In genomic region chr10:59085604-59086003, GRCm38 (mm10) we compare ENCODE assay signal across 33 mouse cellular contexts.
"Had no signal": no experiment of that assay in that cellular context is flagged by ENCODE, and none has a peak within 500 bp of the region (broad histone marks: within the 10 kb centered on the region; RNA-seq: fewer than 3 reads in every experiment).

No protein-coding gene starts in this region.

- H3K4me1 ChIP-seq: intestine, embryonic 15.5 days had no signal

- H3K4me3 ChIP-seq: heart, embryonic 13.5 days; heart, embryonic 15.5 days; hindbrain, embryonic 10.5 days; hindbrain, embryonic 12.5 days; hindbrain, embryonic 13.5 days; hindbrain, embryonic 15.5 days; intestine, embryonic 15.5 days; kidney, embryonic 15.5 days; layer of hippocampus, adult 2 months; left cerebral cortex, adult 2 months had no signal

- H3K9ac ChIP-seq: heart, embryonic 13.5 days; heart, embryonic 15.5 days; hindbrain, embryonic 12.5 days; hindbrain, embryonic 13.5 days; hindbrain, embryonic 14.5 days; hindbrain, embryonic 15.5 days; intestine, embryonic 15.5 days; kidney, embryonic 15.5 days had no signal

- ATAC-seq: hindbrain, embryonic 16.5 days; hindbrain, postnatal 0 days; inflammation-experienced regulatory T-cells, adult 6 months; intestine, embryonic 15.5 days; intestine, embryonic 16.5 days; intestine, postnatal 0 days had no signal

- DNase-seq: heart, postnatal 10 days; heart, postnatal 14 days; heart, postnatal 36 days; heart, postnatal 4 days; kidney, adult 11 months; kidney, adult 18-20 months; kidney, adult 2 months; kidney, adult 8-10 months; kidney, adult 9 months; kidney, postnatal 10 days; kidney, postnatal 14 days; kidney, postnatal 25 days; kidney, postnatal 36 days; kidney, postnatal 4 days; layer of hippocampus, adult 9-11 months; layer of hippocampus, postnatal 36 days had no signal

- H3K27me3 ChIP-seq: hindbrain, embryonic 15.5 days; intestine, embryonic 15.5 days; kidney, embryonic 15.5 days had no signal

- H3K9me3 ChIP-seq: heart, embryonic 13.5 days; heart, embryonic 15.5 days; hindbrain, embryonic 10.5 days; hindbrain, embryonic 12.5 days; hindbrain, embryonic 13.5 days; hindbrain, embryonic 15.5 days; intestine, embryonic 15.5 days; kidney, embryonic 15.5 days had no signal

- H3K4me2 ChIP-seq: heart, embryonic 13.5 days; heart, embryonic 15.5 days; hindbrain, embryonic 12.5 days; hindbrain, embryonic 13.5 days; hindbrain, embryonic 14.5 days; hindbrain, embryonic 15.5 days; intestine, embryonic 15.5 days; kidney, embryonic 15.5 days had no signal

- H3K27ac ChIP-seq: heart, embryonic 13.5 days; heart, embryonic 15.5 days; hindbrain, embryonic 10.5 days; hindbrain, embryonic 12.5 days; hindbrain, embryonic 13.5 days; hindbrain, embryonic 14.5 days; hindbrain, embryonic 15.5 days; hindbrain, postnatal 0 days; intestine, embryonic 15.5 days; kidney, embryonic 15.5 days; kidney, postnatal 0 days; layer of hippocampus, adult 2 months; left cerebral cortex, adult 2 months had no signal

- H3K36me3 ChIP-seq: heart, embryonic 13.5 days; heart, embryonic 15.5 days; hindbrain, embryonic 10.5 days; hindbrain, embryonic 12.5 days; hindbrain, embryonic 13.5 days; hindbrain, embryonic 15.5 days; intestine, embryonic 15.5 days; kidney, embryonic 15.5 days had no signal
